Mouse (Mus musculus) stomach, postnatal 0 days (tissue): Measurements from ENCODE around the gene Izumo1r. TPM values are rescaled to one million over a fixed set of nuclear protein-coding genes. Genes with fewer than 3 reads are reported as not detected.
A peak's percentile ranks its signal among the peaks of the same experiment; 100 is the strongest.

Experiments
- ATAC-seq: fragments of 200-750 bp; cut with Nextera tagmentation; 2 replicates; pipeline ENCODE4 v1.8.0; 2017; ENCODE audit not compliant: low FRiP score, low TSS enrichment
- DNase-seq: peaks from one replicate; pipeline ENCODE4 v3.0.0-alpha.2; 2016; ENCODE audit warnings: low spot score
- H3K27ac ChIP-seq: fragments of 300-500 bp; sonication (generic); replicated peaks from 2 replicates; pipeline ENCODE4 v1.5.1; 2014; ENCODE audit warnings: mild to moderate bottlenecking, control low read depth
- H3K27me3 ChIP-seq: fragments of 300-500 bp; sonication (generic); 2 replicates; pipeline ENCODE4 v1.6.1; 2014; ENCODE audit warnings: low read length; ENCODE audit not compliant: control insufficient read depth, insufficient read depth
- H3K36me3 ChIP-seq: fragments of 300-500 bp; sonication (generic); 2 replicates; pipeline ENCODE4 v1.6.1; 2014; ENCODE audit warnings: low read length, mixed read lengths; ENCODE audit not compliant: control insufficient read depth, insufficient read depth
- H3K4me1 ChIP-seq: fragments of 300-500 bp; sonication (generic); replicated peaks from 2 replicates; pipeline ENCODE4 v1.6.1; 2014; ENCODE audit warnings: antibody characterized with exemption; ENCODE audit not compliant: control insufficient read depth, insufficient read depth
- H3K4me2 ChIP-seq: fragments of 300-500 bp; sonication (generic); replicated peaks from 2 replicates; pipeline ENCODE4 v1.6.1; 2014; ENCODE audit warnings: low read depth, mild to moderate bottlenecking, control low read depth, moderate library complexity
- H3K4me3 ChIP-seq: fragments of 300-500 bp; sonication (generic); 2 replicates; pipeline ENCODE4 v1.5.1; 2014; ENCODE audit warnings: low read depth, low read length, control low read depth
- H3K9ac ChIP-seq: fragments of 300-500 bp; sonication (generic); 2 replicates; pipeline ENCODE4 v1.6.1; 2014; ENCODE audit warnings: mild to moderate bottlenecking, low read length, control low read depth, mixed read lengths
- H3K9me3 ChIP-seq: fragments of 300-500 bp; sonication (generic); 2 replicates; pipeline ENCODE4 v1.6.1; 2016; ENCODE audit warnings: low read length; ENCODE audit not compliant: control insufficient read depth
- CTCF ChIP-seq: IDR thresholded peaks from 2 replicates; pipeline ENCODE4 v1.5.1; 2016; ENCODE audit warnings: antibody characterized with exemption, low read depth, mild to moderate bottlenecking, moderate library complexity
- EP300 ChIP-seq: optimal IDR thresholded peaks from 2 replicates; pipeline ENCODE3; 2016; ENCODE audit warnings: antibody characterized with exemption
- WGBS: fragments of 180-500 bp; shearing (Covaris S2); extraction: QIAGEN DNeasy Blood & Tissue Kit; methylation state at CpG from one replicate; pipeline ENCODE4 v1.1.7; 2014; 5-methylcytosine and 5-hydroxymethylcytosine counted together
- polyA plus RNA-seq: library from polyadenylated mRNA; unstranded; fragments of >200 nt; fragmentation: Nextera tagmentation; extraction: Ambion mirVana; gene quantifications from 2 replicates; pipeline ENCODE4 v1.2.1, GENCODE M21; 2015

Gene Izumo1r
- polyA plus RNA-seq, 1 experiment from 2014 or later: not detected

DNA sequence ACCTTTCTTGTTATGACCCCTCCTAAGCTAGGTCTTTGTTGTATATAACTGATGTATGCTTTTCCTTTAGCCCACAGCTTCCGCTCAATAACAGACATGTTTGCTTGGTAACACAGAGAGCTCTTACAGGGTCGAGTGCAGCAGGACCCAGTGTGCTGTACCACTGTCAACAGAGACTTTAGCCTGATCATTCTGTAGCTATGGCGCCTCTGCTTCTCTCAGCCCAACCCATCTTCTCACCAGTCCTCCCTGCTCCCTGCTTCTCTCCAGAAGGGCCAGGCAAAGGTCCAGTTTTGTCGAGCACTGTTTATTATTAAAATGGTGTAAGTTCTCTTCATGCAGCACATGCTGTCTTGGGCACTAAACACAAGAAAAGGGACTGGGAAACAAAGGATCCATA lies 19.9 kb upstream of the Izumo1r start:
- Histone ChIP-seq H3K4me2 (no peak overlapping the region), H3K4me1 (0 out of 2 replicates have a peak, but pooled peaks cover 2% of the 10 kb centered on the region), H3K9me3 (no peaks in the 10 kb centered on the region), H3K4me3 (no peak overlapping the region), H3K27ac (no peak overlapping the region), H3K9ac (no peak overlapping the region), H3K36me3 (no peaks in the 10 kb centered on the region), H3K27me3 (no peaks in the 10 kb centered on the region)
- ATAC-seq (no peak), DNase-seq (no peak)
- TF ChIP-seq EP300: no peak
- TF ChIP-seq CTCF: no peak
- 54% methylated on average over 4 of the region's 4 CpGs for WGBS

DNA sequence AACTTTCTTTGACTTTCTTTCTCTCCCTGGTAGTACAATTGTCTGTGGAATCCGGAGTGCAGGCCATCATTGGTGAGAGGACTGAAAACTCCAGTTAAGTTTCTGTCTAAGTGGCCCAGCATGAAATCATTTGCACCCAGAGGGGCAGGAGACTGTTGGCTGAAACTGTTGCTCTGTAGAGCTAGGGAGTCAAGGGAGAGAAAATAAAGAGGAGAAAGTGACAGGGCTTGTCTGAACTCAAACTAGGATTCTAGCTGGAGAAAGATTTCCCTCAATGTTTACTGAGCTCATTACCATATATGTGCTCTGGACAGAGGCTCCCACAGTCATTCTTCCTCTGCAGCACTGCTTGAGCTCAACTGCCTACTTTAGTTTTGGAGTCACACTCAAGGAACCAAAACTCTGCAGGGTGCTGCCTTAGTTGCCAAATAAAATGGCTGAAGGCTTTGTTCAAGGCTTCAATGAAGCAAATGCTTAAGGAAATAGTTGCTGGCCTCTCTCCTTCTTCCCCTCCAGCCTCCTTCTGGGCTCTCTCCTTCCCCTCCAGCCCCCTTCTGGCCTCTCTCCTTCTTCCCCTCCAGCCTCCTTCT lies 18.3 kb upstream of the Izumo1r start:
- DNase-seq (no peak), ATAC-seq (no peak)
- no peak overlapping the region for H3K4me3 ChIP-seq
- 0 out of 2 replicates have a peak, but pooled peaks cover 2% of the 10 kb centered on the region for H3K4me1 ChIP-seq
- TF ChIP-seq EP300 (no peak), CTCF (no peak)
- no peaks in the 10 kb centered on the region for H3K27me3 ChIP-seq
- 39% methylated on average over 1 of the region's 1 CpGs for WGBS
- no peak overlapping the region for H3K27ac ChIP-seq
- no peaks in the 10 kb centered on the region for H3K36me3 ChIP-seq
- no peak overlapping the region for H3K9ac ChIP-seq
- H3K4me2 ChIP-seq: no peak overlapping the region
- H3K9me3 ChIP-seq: no peaks in the 10 kb centered on the region

DNA sequence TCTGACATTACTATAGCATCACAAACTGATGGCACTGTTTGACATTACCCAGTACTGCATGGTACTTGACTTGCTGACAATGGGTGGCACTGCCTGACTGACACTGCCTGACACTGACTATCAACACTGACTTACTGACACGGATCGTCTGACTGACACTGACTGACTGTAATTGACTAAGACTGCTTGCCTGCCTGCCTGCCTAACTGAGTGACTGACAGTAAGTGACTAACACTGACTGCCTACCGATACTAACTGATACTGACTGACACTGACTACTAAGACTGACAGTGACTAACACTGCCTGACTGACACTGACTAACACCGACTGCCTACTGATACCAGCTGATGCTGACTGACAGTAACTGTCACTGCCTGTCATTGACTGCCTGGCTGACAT lies 17.5 kb upstream of the Izumo1r start:
- 68% methylated on average over 4 of the region's 4 CpGs for WGBS
- no peak for ATAC-seq
- H3K4me1 ChIP-seq: 0 out of 2 replicates have a peak, but pooled peaks cover 2% of the 10 kb centered on the region
- H3K9me3 ChIP-seq: no peaks in the 10 kb centered on the region
- H3K27ac ChIP-seq: no peak overlapping the region
- TF ChIP-seq EP300: no peak
- TF ChIP-seq CTCF: no peak
- H3K9ac ChIP-seq: no peak overlapping the region
- no peak overlapping the region for H3K4me3 ChIP-seq
- H3K4me2 ChIP-seq: no peak overlapping the region
- H3K27me3 ChIP-seq: no peaks in the 10 kb centered on the region
- no peaks in the 10 kb centered on the region for H3K36me3 ChIP-seq
- DNase-seq: no peak

DNA sequence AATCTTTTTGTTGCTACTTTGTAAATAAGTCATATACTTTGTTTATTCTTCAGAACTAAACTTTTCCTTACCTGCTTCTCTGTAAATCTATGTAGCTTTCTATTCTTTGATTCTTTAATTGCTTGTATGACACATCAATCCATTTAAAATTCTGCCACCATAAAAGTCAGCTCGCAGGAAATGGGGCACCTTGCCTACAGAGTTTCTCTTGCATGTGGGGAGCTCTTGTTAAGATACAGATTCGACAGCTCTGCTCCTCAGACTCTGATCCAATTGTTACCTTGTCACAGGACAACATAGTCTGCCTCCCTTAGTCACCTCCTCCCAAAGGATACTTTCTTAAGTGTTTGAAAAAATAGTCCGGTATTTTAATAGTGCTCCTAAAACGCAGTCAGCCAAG lies 16.9 kb upstream of the Izumo1r start:
- Histone ChIP-seq H3K4me3 (no peak overlapping the region), H3K36me3 (no peaks in the 10 kb centered on the region), H3K9ac (no peak overlapping the region), H3K27ac (no peak overlapping the region), H3K27me3 (no peaks in the 10 kb centered on the region), H3K4me1 (0 out of 2 replicates have a peak, but pooled peaks cover 2% of the 10 kb centered on the region), H3K4me2 (no peak overlapping the region), H3K9me3 (no peaks in the 10 kb centered on the region)
- ATAC-seq (no peak), DNase-seq (no peak)
- 77% methylated on average over 4 of the region's 4 CpGs for WGBS
- no peak for TF ChIP-seq EP300
- TF ChIP-seq CTCF: no peak

DNA sequence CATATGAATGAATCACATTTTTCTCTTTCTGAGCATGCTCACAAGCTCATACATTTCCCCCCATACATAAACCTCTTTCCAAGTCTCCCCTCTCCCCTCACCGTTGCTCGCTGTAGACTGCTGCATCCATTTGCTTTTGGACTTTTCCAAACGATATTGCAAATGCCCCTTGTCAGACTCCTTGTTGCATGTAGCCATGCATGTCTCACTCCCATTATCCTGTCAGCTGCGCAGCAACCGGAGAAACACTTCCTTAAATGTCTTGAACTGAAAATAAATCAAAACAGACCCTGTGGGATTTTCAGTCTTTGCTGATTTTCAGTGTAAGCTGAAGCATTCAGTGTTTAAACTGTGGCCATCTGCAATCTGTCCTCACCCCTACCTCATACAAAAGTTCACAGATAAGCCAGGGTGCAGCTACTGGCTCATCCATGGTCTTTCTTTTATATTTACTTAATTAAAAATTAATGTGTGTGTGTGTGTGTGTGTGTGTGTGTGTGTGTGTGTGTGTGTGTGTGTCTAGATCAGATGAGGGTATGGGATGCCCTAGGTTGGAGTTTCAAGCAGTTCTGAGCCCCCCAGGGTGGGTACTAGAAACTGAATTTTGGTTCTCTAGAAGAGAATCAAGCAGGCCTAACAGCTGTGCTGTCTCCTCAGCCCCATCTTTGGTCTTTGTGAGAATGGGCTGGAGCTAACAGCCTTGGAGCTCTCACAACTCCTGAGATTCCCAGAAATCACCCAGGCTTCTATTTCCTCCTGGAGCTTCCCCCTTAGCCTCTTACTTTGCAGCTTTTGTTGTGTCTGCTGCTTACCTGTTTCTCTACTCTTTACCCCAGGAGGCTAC lies 15.3 kb upstream of the Izumo1r start:
- TF ChIP-seq CTCF (no peak), EP300 (no peak)
- Histone ChIP-seq H3K27ac (no peak overlapping the region), H3K4me3 (no peak overlapping the region), H3K4me2 (no peak overlapping the region), H3K4me1 (0 out of 2 replicates have a peak, but pooled peaks cover 2% of the 10 kb centered on the region), H3K9me3 (no peaks in the 10 kb centered on the region), H3K27me3 (no peaks in the 10 kb centered on the region), H3K9ac (no peak overlapping the region), H3K36me3 (no peaks in the 10 kb centered on the region)
- WGBS: 42% methylated on average over 5 of the region's 5 CpGs
- ATAC-seq (no peak), DNase-seq (no peak)

DNA sequence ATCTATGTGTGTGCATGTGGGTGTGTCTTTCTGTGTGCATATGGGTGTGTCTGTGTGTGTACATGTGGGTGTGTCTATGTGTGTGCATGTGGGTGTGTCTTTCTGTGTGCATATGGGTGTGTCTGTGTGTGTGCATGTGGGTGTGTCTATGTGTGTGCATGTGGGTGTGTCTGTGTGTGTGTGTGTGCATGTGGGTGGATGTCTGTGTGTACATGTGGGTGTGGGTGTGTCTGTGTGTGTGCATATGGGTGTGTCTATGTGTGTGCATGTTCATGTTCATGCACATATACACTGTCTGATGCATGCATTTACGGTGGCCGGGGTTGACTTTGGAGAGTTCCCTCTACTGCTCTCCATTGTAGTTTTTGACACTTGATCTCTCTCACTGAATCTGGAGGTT lies 13.9 kb upstream of the Izumo1r start:
- DNase-seq: no peak
- Histone ChIP-seq H3K4me1 (0 out of 2 replicates have a peak, but pooled peaks cover 2% of the 10 kb centered on the region), H3K9ac (no peak overlapping the region), H3K9me3 (no peaks in the 10 kb centered on the region), H3K27ac (no peak overlapping the region), H3K27me3 (no peaks in the 10 kb centered on the region), H3K36me3 (no peaks in the 10 kb centered on the region), H3K4me2 (no peak overlapping the region), H3K4me3 (no peak overlapping the region)
- 90% methylated on average over 2 of the region's 2 CpGs for WGBS
- no peak for TF ChIP-seq EP300
- ATAC-seq: peak; percentile 59; the same call in 1 of the 2 replicates
